ENCODE assay signal across 28 mouse cellular contexts in the genomic region with DNA sequence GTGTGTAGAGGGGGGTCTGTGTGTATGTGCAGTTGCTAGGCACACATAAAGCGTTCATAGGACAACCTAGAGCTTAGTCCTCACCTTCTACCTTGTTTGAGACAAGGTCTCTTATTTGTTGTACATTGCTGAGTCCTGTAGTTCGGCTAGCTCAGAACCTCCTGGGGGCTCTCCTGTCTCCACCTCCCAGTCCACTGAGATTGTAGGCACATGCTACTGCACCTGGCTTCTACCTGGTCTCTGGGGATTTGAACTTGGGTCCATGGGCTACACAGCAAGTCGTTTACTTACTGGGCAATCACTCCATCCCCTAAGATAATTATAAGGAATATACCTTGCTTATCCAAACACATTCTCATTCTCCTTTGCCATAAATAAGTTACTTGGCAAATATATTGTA. TPM values are rescaled to one million over a fixed set of nuclear protein-coding genes. Genes with fewer than 3 reads are reported as not detected.
DNase-seq lines count a peak whose midpoint lies in the region; ATAC-seq and TF ChIP-seq lines count a peak whose summit lies in the region.
"Had no signal": no experiment of that assay in that cellular context is flagged by ENCODE, and none has a peak within 500 bp of the region (broad histone marks: within the 10 kb centered on the region; RNA-seq: fewer than 3 reads in every experiment).

No protein-coding gene starts in this region.

- 86% methylated on average over 3 of the region's 3 CpGs for WGBS in lung, postnatal 0 days
- 68% methylated on average over 3 of the region's 3 CpGs for WGBS in macrophage (ENCODE audit: missing documents)

- no peaks in the 10 kb centered on the region for H3K36me3 ChIP-seq in lung, postnatal 0 days (ENCODE audit: insufficient read depth, low read length)
- peaks cover 6 to 33% of the 10 kb centered on the region in 2 experiments for H3K36me3 ChIP-seq in CH12.LX (replicated peaks in 1 of 2; ENCODE audit: control insufficient read depth in 1 of 2, insufficient read depth in 1 of 2, low read length in 1 of 2)
- peaks cover 35% of the 10 kb centered on the region for H3K36me3 ChIP-seq in macrophage (ENCODE audit: inconsistent target)
- H3K36me3 ChIP-seq: embryonic facial prominence, embryonic 13.5 days; hindbrain, embryonic 12.5 days; limb, embryonic 15.5 days; midbrain, embryonic 10.5 days had no signal

- in situ Hi-C loops in CH12.LX (cut with MboI; ENCODE audit: low pct_ligation_motif_present, low pct_unique_long_range_greater_than_20kb, low sequenced_read_pairs): loop anchor here (5.0 to 25.0 kb wide), 3 partner anchors 120 to 585 kb away; a partner anchor contains a TSS

- no peaks in the 10 kb centered on the region for H3K9me3 ChIP-seq in lung, postnatal 0 days (ENCODE audit: low read length)
- no peaks in the 10 kb centered on the region for H3K9me3 ChIP-seq in CH12.LX (replicated peaks; ENCODE audit: low read length)
- H3K9me3 ChIP-seq: embryonic facial prominence, embryonic 13.5 days; hindbrain, embryonic 12.5 days; limb, embryonic 15.5 days; midbrain, embryonic 10.5 days had no signal

- peaks cover 50% of the 10 kb centered on the region for H3K79me2 ChIP-seq in CH12.LX (replicated peaks; ENCODE audit: control insufficient read depth, extremely low read depth, insufficient read depth, poor library complexity, severe bottlenecking)
- peaks cover 100% of the 10 kb centered on the region for H3K79me2 ChIP-seq in macrophage (ENCODE audit: inconsistent target)

- dilution Hi-C loops in CH12.LX (cut with MboI; ENCODE audit: extremely low pct_ligation_motif_present, extremely low pct_unique_long_range_greater_than_20kb, low sequenced_read_pairs): no loop called here

- TF ChIP-seq POLR2A in CH12.LX (IDR thresholded peaks at IDR 0.05; ENCODE audit: low read depth, low read length): no peak

- intact Hi-C loops in gastrocnemius, adult 2 months (cut with DNase I): no loop called here

- TF ChIP-seq CTCF in gastrocnemius, adult 2 months (IDR thresholded peaks at IDR 0.05): no peak
- no peak for TF ChIP-seq CTCF in lung, postnatal 0 days (IDR thresholded peaks at IDR 0.05)
- no peak for TF ChIP-seq CTCF in CH12.LX (conservative IDR thresholded peaks at IDR 0.05 in 1 of 2, IDR thresholded peaks at IDR 0.05 in 1 of 2; ENCODE audit: low read depth in 2 of 2, low read length in 2 of 2)

- no peak overlapping the region for H3K9ac ChIP-seq in lung, postnatal 0 days (replicated peaks; ENCODE audit: low read depth)
- peak overlapping the region; percentile 88 for H3K9ac ChIP-seq in CH12.LX (ENCODE audit: insufficient read depth, low read depth)
- H3K9ac ChIP-seq: embryonic facial prominence, embryonic 13.5 days; hindbrain, embryonic 12.5 days; limb, embryonic 15.5 days had no signal

- peak overlapping the region; percentile 78 for H3K27ac ChIP-seq in gastrocnemius, adult 2 months
- no peak overlapping the region for H3K27ac ChIP-seq in lung, postnatal 0 days (ENCODE audit: low read length)
- H3K27ac ChIP-seq in CH12.LX (ENCODE audit: insufficient read depth, low read depth) (peak overlapping the region; percentile 85; the same call in 1 of the 2 replicates), macrophage (peak overlapping the region; percentile 63)
- H3K27ac ChIP-seq: embryonic facial prominence, embryonic 13.5 days; hindbrain, embryonic 12.5 days; kidney, postnatal 0 days; limb, embryonic 15.5 days; midbrain, embryonic 10.5 days had no signal

- no peaks in the 10 kb centered on the region for H3K27me3 ChIP-seq in lung, postnatal 0 days (replicated peaks; ENCODE audit: insufficient read depth, low read length)
- no peaks in the 10 kb centered on the region for H3K27me3 ChIP-seq in CH12.LX (replicated peaks)
- H3K27me3 ChIP-seq: hindbrain, embryonic 12.5 days; limb, embryonic 15.5 days had no signal

- peak overlapping the region; percentile 70 for H3K4me3 ChIP-seq in gastrocnemius, adult 2 months
- H3K4me3 ChIP-seq in lung, postnatal 0 days (ENCODE audit: low read depth, low read length): no peak overlapping the region
- H3K4me3 ChIP-seq in CH12.LX (replicated peaks in 1 of 3; ENCODE audit: low read depth in 2 of 3, low read length in 2 of 3, poor library complexity in 1 of 3) (peak overlapping the region; percentile 42 to 71 (median 53)), macrophage (ENCODE audit: inconsistent target) (peak overlapping the region; percentile 33; the same call in 1 of the 2 replicates)
- H3K4me3 ChIP-seq: embryonic facial prominence, embryonic 13.5 days; hindbrain, embryonic 12.5 days; midbrain, embryonic 10.5 days had no signal

- no peak for TF ChIP-seq RAD21 in CH12.LX (IDR thresholded peaks at IDR 0.05; ENCODE audit: low read depth, low read length)

- DNase-seq in gastrocnemius, adult 2 months: no peak
- DNase-seq in gastrocnemius, adult 8-10 months (ENCODE audit: low spot score in 2 of 2): no peak
- DNase-seq in lung, postnatal 0 days (ENCODE audit: low spot score): no peak
- no peak for DNase-seq in lung, postnatal 14 days
- no peak for DNase-seq in CH12.LX (ENCODE audit: extremely low read depth)
- DNase-seq in right cerebral cortex, adult 18-20 months: no peak
- DNase-seq in retina, postnatal 1 day: no peak
- DNase-seq: cerebellum, adult 11 months; cerebellum, postnatal 10 days; gastrocnemius, postnatal 10 days; kidney, adult 11 months; spleen, adult 18-20 months; thymus, postnatal 14 days had no signal

- H3K4me2 ChIP-seq in lung, postnatal 0 days (replicated peaks; ENCODE audit: low read depth, low read length): peak overlapping the region; percentile 47; the same call in 1 of the 2 replicates
- peak overlapping the region; percentile 98 for H3K4me2 ChIP-seq in CH12.LX (ENCODE audit: insufficient read depth, low read depth, poor library complexity, severe bottlenecking)
- H3K4me2 ChIP-seq: hindbrain, embryonic 12.5 days had no signal

- ATAC-seq in lung, postnatal 0 days: no peak
- ATAC-seq: activated CD4-positive, CD25-positive, alpha-beta regulatory T cell, adult 4 months had no signal

- 0 out of 2 replicates have a peak, but pooled peaks cover 5% of the 10 kb centered on the region for H3K4me1 ChIP-seq in lung, postnatal 0 days (ENCODE audit: insufficient read depth, low read depth, low read length)
- H3K4me1 ChIP-seq in CH12.LX (ENCODE audit: control insufficient read depth in 1 of 2, insufficient read depth in 2 of 2): peaks cover 17 to 41% of the 10 kb centered on the region in 2 experiments
- H3K4me1 ChIP-seq: embryonic facial prominence, embryonic 13.5 days; hindbrain, embryonic 12.5 days; limb, embryonic 15.5 days had no signal

- no peak for TF ChIP-seq EP300 in lung, postnatal 0 days (IDR thresholded peaks at IDR 0.05)
- TF ChIP-seq EP300 in CH12.LX (IDR thresholded peaks at IDR 0.05; ENCODE audit: low read length): no peak

RNA-seq across cellular contexts. Expression of a gene that starts 5.4 kb away (rescaled TPM):
- under 1 TPM; 0.59 to 0.71 TPM for total RNA-seq in gastrocnemius, adult 2 months (2021)
- 1 to 10 TPM in 1 of 4 experiments, under 1 TPM in 3; 0.65 to 1.1 (median 0.76) TPM for total RNA-seq in gastrocnemius, adult 8-10 months (2022)
- polyA plus RNA-seq in lung, postnatal 0 days (2015; fragmentation: Nextera tagmentation; extraction: Ambion mirVana): 0.57 and 0.79 TPM in 2 replicates
- total RNA-seq in CH12.LX (2012; rRNA removed) (4.7 and 6.7 TPM in 2 replicates), CH12.LX (2014; rRNA removed) (7.4 and 8.6 TPM in 2 replicates)
- polyA plus RNA-seq in CH12.LX (2012; ENCODE audit: insufficient read length, low read depth) (14.7 and 15.9 TPM in 2 replicates), macrophage (2018) (44.6 to 125 TPM (median 104 TPM) in 3 replicates)
- 1,000 to 10,000 TPM in 3 of 26 experiments, 100 to 1,000 TPM in 23; 158 to 1,981 (median 629) TPM for total RNA-seq in macrophage (2018; cell fraction: chromatin; rRNA removed)
- 100 to 1,000 TPM in 25 of 26 experiments, 10 to 100 TPM in 1; 97.2 to 934 (median 465) TPM for total RNA-seq in macrophage (2018; cell fraction: cytosol; rRNA removed)
- total RNA-seq in macrophage (2018; cell fraction: nucleus; rRNA removed): 1,000 to 10,000 TPM in 15 of 26 experiments, 100 to 1,000 TPM in 10, 10 to 100 TPM in 1; 92.6 to 1,827 (median 1,161) TPM

RNA-seq across cellular contexts. Expression of a gene that starts 5.4 kb away (rescaled TPM):
- total RNA-seq in gastrocnemius, adult 2 months (2021): 10 to 100 TPM; 16.1 to 21.2 TPM
- total RNA-seq in gastrocnemius, adult 8-10 months (2022): 10 to 100 TPM; 14.3 to 19.8 (median 17.8) TPM
- polyA plus RNA-seq in lung, postnatal 0 days (2015; fragmentation: Nextera tagmentation; extraction: Ambion mirVana): 50.6 and 56.3 TPM in 2 replicates
- 27.7 and 31.3 TPM in 2 replicates for total RNA-seq in CH12.LX (2012; rRNA removed)
- total RNA-seq in CH12.LX (2014; rRNA removed): 27.9 and 33.0 TPM in 2 replicates
- polyA plus RNA-seq in CH12.LX (2012; ENCODE audit: insufficient read length, low read depth): 38.3 and 40.6 TPM in 2 replicates
- total RNA-seq in macrophage (2018; cell fraction: chromatin; rRNA removed): 100 to 1,000 TPM; 439 to 902 (median 658) TPM
- total RNA-seq in macrophage (2018; cell fraction: cytosol; rRNA removed): 100 to 1,000 TPM in 4 of 26 experiments, 10 to 100 TPM in 22; 64.2 to 119 (median 78.6) TPM
- total RNA-seq in macrophage (2018; cell fraction: nucleus; rRNA removed): 100 to 1,000 TPM; 254 to 825 (median 609) TPM
- 65.1 to 163 TPM (median 83.5 TPM) in 3 replicates for polyA plus RNA-seq in macrophage (2018)

RNA-seq across cellular contexts. Expression of a gene that starts 38.1 kb away (rescaled TPM):
- total RNA-seq in gastrocnemius, adult 2 months (2021): not detected
- not detected for total RNA-seq in gastrocnemius, adult 8-10 months (2022)
- polyA plus RNA-seq in lung, postnatal 0 days (2015; fragmentation: Nextera tagmentation; extraction: Ambion mirVana): 0.15 and 0.26 TPM in 2 replicates
- total RNA-seq in CH12.LX (2012; rRNA removed): 1.6 and 1.7 TPM in 2 replicates
- total RNA-seq in CH12.LX (2014; rRNA removed): 1.4 and 2.4 TPM in 2 replicates
- polyA plus RNA-seq in CH12.LX (2012; ENCODE audit: insufficient read length, low read depth): 4.6 and 5.5 TPM in 2 replicates
- 1 to 10 TPM in 2 of 26 experiments, under 1 TPM in 11, not detected in 13; 0.33 to 1.5 (median 0.86) TPM for total RNA-seq in macrophage (2018; cell fraction: chromatin; rRNA removed)
- total RNA-seq in macrophage (2018; cell fraction: cytosol; rRNA removed): under 1 TPM in 25 of 26 experiments, not detected in 1; 0.09 to 0.45 (median 0.22) TPM
- 1 to 10 TPM in 10 of 26 experiments, under 1 TPM in 6, not detected in 10; 0.52 to 3.2 (median 1.5) TPM for total RNA-seq in macrophage (2018; cell fraction: nucleus; rRNA removed)
- polyA plus RNA-seq in macrophage (2018): 0.09 to 0.18 TPM in 2 of 3 replicates, not detected in the other
- total RNA-seq: adrenal gland, postnatal 10 days; gastrocnemius, postnatal 10 days; heart, postnatal 10 days; layer of hippocampus, adult 18-20 months had no signal
- polyA plus RNA-seq: C2C12; embryonic facial prominence, embryonic 13.5 days; hindbrain, embryonic 12.5 days; kidney, postnatal 0 days; limb, embryonic 15.5 days; midbrain, embryonic 10.5 days; neural tube, embryonic 14.5 days; stomach, embryonic 14.5 days had no signal

RNA-seq across cellular contexts. Expression of a gene that starts 38.2 kb away (rescaled TPM):
- not detected for total RNA-seq in gastrocnemius, adult 2 months (2021)
- not detected for total RNA-seq in gastrocnemius, adult 8-10 months (2022)
- 0.11 TPM in 1 of 2 replicates, not detected in the other for polyA plus RNA-seq in lung, postnatal 0 days (2015; fragmentation: Nextera tagmentation; extraction: Ambion mirVana)
- total RNA-seq in CH12.LX (2012; rRNA removed) (not detected in 2 replicates), CH12.LX (2014; rRNA removed) (not detected in 2 replicates)
- polyA plus RNA-seq in CH12.LX (2012; ENCODE audit: insufficient read length, low read depth) (not detected in 2 replicates), macrophage (2018) (not detected in 3 replicates)
- not detected for total RNA-seq in macrophage (2018; cell fraction: chromatin; rRNA removed)
- total RNA-seq in macrophage (2018; cell fraction: cytosol; rRNA removed): not detected
- total RNA-seq in macrophage (2018; cell fraction: nucleus; rRNA removed): not detected
- total RNA-seq: adrenal gland, postnatal 10 days; gastrocnemius, postnatal 10 days; heart, postnatal 10 days; monocyte, adult 5-6 weeks had no signal
- polyA plus RNA-seq: activated CD4-positive, CD25-positive, alpha-beta regulatory T cell, adult 4 months; embryonic facial prominence, embryonic 13.5 days; liver, embryonic 16.5 days; stomach, embryonic 14.5 days had no signal

RNA-seq across cellular contexts. Expression of a gene that starts 47.5 kb away (rescaled TPM):
- not detected for total RNA-seq in gastrocnemius, adult 2 months (2021)
- not detected for total RNA-seq in gastrocnemius, adult 8-10 months (2022)
- polyA plus RNA-seq in lung, postnatal 0 days (2015; fragmentation: Nextera tagmentation; extraction: Ambion mirVana): 0.57 and 1.5 TPM in 2 replicates
- total RNA-seq in CH12.LX (2012; rRNA removed) (8.0 and 11.2 TPM in 2 replicates), CH12.LX (2014; rRNA removed) (8.5 and 9.8 TPM in 2 replicates)
- polyA plus RNA-seq in CH12.LX (2012; ENCODE audit: insufficient read length, low read depth) (5.1 and 5.7 TPM in 2 replicates), macrophage (2018) (10.1 to 21.0 TPM (median 14.9 TPM) in 3 replicates)
- total RNA-seq in macrophage (2018; cell fraction: chromatin; rRNA removed): 1 to 10 TPM in 14 of 26 experiments, not detected in 12; 1.1 to 9.8 (median 2.5) TPM
- 10 to 100 TPM in 25 of 26 experiments, 1 to 10 TPM in 1; 9.7 to 38.4 (median 21.1) TPM for total RNA-seq in macrophage (2018; cell fraction: cytosol; rRNA removed)
- 10 to 100 TPM in 6 of 26 experiments, 1 to 10 TPM in 20; 1.4 to 24.5 (median 5.8) TPM for total RNA-seq in macrophage (2018; cell fraction: nucleus; rRNA removed)
